Mouse (Mus musculus): Measurements from ENCODE around the gene Capn2. TPM values are rescaled to one million over a fixed set of nuclear protein-coding genes. Genes with fewer than 3 reads are reported as not detected.
A peak's percentile ranks its signal among the peaks of the same experiment; 100 is the strongest.

Capn2 gene
- polyA plus RNA-seq, 1 experiment from 2014 or later = 152 TPM

- Histone ChIP-seq H3K27ac (no peak overlapping the region), H3K9me3 (no peaks in the 10 kb centered on the region), H3K4me1 (peaks cover 17% of the 10 kb centered on the region; the same call in 1 of the 2 replicates), H3K36me3 (peaks cover 16% of the 10 kb centered on the region), H3K9ac (no peak overlapping the region), H3K4me2 (replicated peaks) (no peak overlapping the region), H3K27me3 (no peaks in the 10 kb centered on the region), H3K4me3 (no peak overlapping the region)
- ATAC-seq (ENCODE audit: insufficient number of reproducible peaks, insufficient read depth, low FRiP score, low TSS enrichment) = no peak
- WGBS = 49% methylated on average over 6 of the region's 6 CpGs
Observed at GRCm38 (mm10) chr1:182496685-182497084, 20.7 kb downstream of the Capn2 start.

- H3K27ac ChIP-seq = peak overlapping the region; percentile 8; the same call in 1 of the 2 replicates
- ATAC-seq (ENCODE audit: insufficient number of reproducible peaks, insufficient read depth, low FRiP score, low TSS enrichment) = no peak
Observed at GRCm38 (mm10) chr1:182494285-182495145, 22.9 kb downstream of the Capn2 start.

GRCm38 (mm10) chr1:182491839-182492238 lies 25.6 kb downstream of the Capn2 start:
- H3K9ac ChIP-seq = no peak overlapping the region
- ATAC-seq (ENCODE audit: insufficient number of reproducible peaks, insufficient read depth, low FRiP score, low TSS enrichment) = no peak
- H3K27me3 ChIP-seq = no peaks in the 10 kb centered on the region
- peaks cover 17% of the 10 kb centered on the region; the same call in 1 of the 2 replicates for H3K4me1 ChIP-seq
- 90% methylated on average over 6 of the region's 6 CpGs for WGBS
- H3K27ac ChIP-seq = no peak overlapping the region
- no peak overlapping the region for H3K4me2 ChIP-seq (replicated peaks)
- no peak overlapping the region for H3K4me3 ChIP-seq
- peaks cover 47% of the 10 kb centered on the region for H3K36me3 ChIP-seq
- H3K9me3 ChIP-seq = no peaks in the 10 kb centered on the region

More at GRCm38 (mm10) chr1:182494285-182495145, 22.9 kb downstream of the Capn2 start:
- H3K4me3 ChIP-seq = no peak overlapping the region
- 74% methylated on average over 17 of the region's 17 CpGs for WGBS
- no peak overlapping the region for H3K4me2 ChIP-seq (replicated peaks)
- H3K4me1 ChIP-seq = peaks cover 23% of the 10 kb centered on the region; the same call in 1 of the 2 replicates
- no peak overlapping the region for H3K9ac ChIP-seq
- no peaks in the 10 kb centered on the region for H3K27me3 ChIP-seq
- H3K9me3 ChIP-seq = no peaks in the 10 kb centered on the region
- H3K36me3 ChIP-seq = peaks cover 30% of the 10 kb centered on the region

GRCm38 (mm10) chr1:182490568-182490967 lies 26.8 kb downstream of the Capn2 start:
- Histone ChIP-seq H3K4me1 (peaks cover 9% of the 10 kb centered on the region; the same call in 1 of the 2 replicates), H3K27ac (no peak overlapping the region), H3K4me2 (replicated peaks) (no peak overlapping the region), H3K9me3 (no peaks in the 10 kb centered on the region), H3K9ac (no peak overlapping the region), H3K4me3 (no peak overlapping the region), H3K36me3 (peaks cover 53% of the 10 kb centered on the region), H3K27me3 (no peaks in the 10 kb centered on the region)
- WGBS = 80% methylated on average over 7 of the region's 7 CpGs
- ATAC-seq (ENCODE audit: insufficient number of reproducible peaks, insufficient read depth, low FRiP score, low TSS enrichment) = no peak

- peaks cover 59% of the 10 kb centered on the region for H3K36me3 ChIP-seq
- no peaks in the 10 kb centered on the region for H3K9me3 ChIP-seq
- peaks cover 9% of the 10 kb centered on the region; the same call in 1 of the 2 replicates for H3K4me1 ChIP-seq
- H3K27ac ChIP-seq = no peak overlapping the region
- WGBS = 10% methylated on average over 21 of the region's 21 CpGs
- H3K9ac ChIP-seq = no peak overlapping the region
- peak overlapping the region; percentile 23 for H3K4me3 ChIP-seq
- peak overlapping the region; percentile 50 for H3K4me2 ChIP-seq (replicated peaks)
- H3K27me3 ChIP-seq = no peaks in the 10 kb centered on the region
- peak; percentile 91 for ATAC-seq (ENCODE audit: insufficient number of reproducible peaks, insufficient read depth, low FRiP score, low TSS enrichment)
Observed at GRCm38 (mm10) chr1:182489803-182490452, 27.5 kb downstream of the Capn2 start.

GRCm38 (mm10) chr1:182488503-182488902 lies 28.9 kb downstream of the Capn2 start:
- no peaks in the 10 kb centered on the region for H3K9me3 ChIP-seq
- no peak for ATAC-seq (ENCODE audit: insufficient number of reproducible peaks, insufficient read depth, low FRiP score, low TSS enrichment)

GRCm38 (mm10) chr1:182483910-182484274 lies 33.5 kb downstream of the Capn2 start:
- no peak for ATAC-seq (ENCODE audit: insufficient number of reproducible peaks, insufficient read depth, low FRiP score, low TSS enrichment)
- no peak overlapping the region for H3K27ac ChIP-seq
- no peaks in the 10 kb centered on the region for H3K9me3 ChIP-seq
- H3K4me1 ChIP-seq = no peaks in the 10 kb centered on the region
- H3K36me3 ChIP-seq = peaks cover 95% of the 10 kb centered on the region
- no peak overlapping the region for H3K9ac ChIP-seq
- H3K4me3 ChIP-seq = no peak overlapping the region
- no peak overlapping the region for H3K4me2 ChIP-seq (replicated peaks)
- 85% methylated on average over 12 of the region's 12 CpGs for WGBS
- H3K27me3 ChIP-seq = no peaks in the 10 kb centered on the region

More at GRCm38 (mm10) chr1:182488503-182488902, 28.9 kb downstream of the Capn2 start:
- H3K4me3 ChIP-seq = no peak overlapping the region
- H3K27ac ChIP-seq = no peak overlapping the region
- H3K4me1 ChIP-seq = peaks cover 5% of the 10 kb centered on the region; the same call in 1 of the 2 replicates
- WGBS = 89% methylated on average over 10 of the region's 10 CpGs
- H3K4me2 ChIP-seq (replicated peaks) = no peak overlapping the region
- H3K36me3 ChIP-seq = peaks cover 72% of the 10 kb centered on the region
- no peak overlapping the region for H3K9ac ChIP-seq
- H3K27me3 ChIP-seq = no peaks in the 10 kb centered on the region

GRCm38 (mm10) chr1:182482991-182483909 lies 34.2 kb downstream of the Capn2 start:
- H3K27me3 ChIP-seq = no peaks in the 10 kb centered on the region
- peaks cover 93% of the 10 kb centered on the region for H3K36me3 ChIP-seq
- H3K4me1 ChIP-seq = no peaks in the 10 kb centered on the region
- ATAC-seq (ENCODE audit: insufficient number of reproducible peaks, insufficient read depth, low FRiP score, low TSS enrichment) = no peak
- no peak overlapping the region for H3K4me2 ChIP-seq (replicated peaks)
- no peak overlapping the region for H3K9ac ChIP-seq
- no peak overlapping the region for H3K27ac ChIP-seq
- WGBS = 87% methylated on average over 14 of the region's 14 CpGs
- H3K9me3 ChIP-seq = no peaks in the 10 kb centered on the region
- no peak overlapping the region for H3K4me3 ChIP-seq

- ATAC-seq (ENCODE audit: insufficient number of reproducible peaks, insufficient read depth, low FRiP score, low TSS enrichment) = no peak
- no peak overlapping the region for H3K9ac ChIP-seq
- H3K9me3 ChIP-seq = no peaks in the 10 kb centered on the region
- no peak overlapping the region for H3K4me3 ChIP-seq
- no peaks in the 10 kb centered on the region for H3K4me1 ChIP-seq
- H3K27ac ChIP-seq = no peak overlapping the region
- H3K36me3 ChIP-seq = peaks cover 94% of the 10 kb centered on the region
- no peak overlapping the region for H3K4me2 ChIP-seq (replicated peaks)
- H3K27me3 ChIP-seq = no peaks in the 10 kb centered on the region
- 86% methylated on average over 10 of the region's 10 CpGs for WGBS
Observed at GRCm38 (mm10) chr1:182481646-182482295, 35.6 kb downstream of the Capn2 start.

- Histone ChIP-seq H3K27ac (no peak overlapping the region), H3K4me2 (replicated peaks) (no peak overlapping the region), H3K4me1 (no peaks in the 10 kb centered on the region), H3K36me3 (peaks cover 92% of the 10 kb centered on the region), H3K27me3 (no peaks in the 10 kb centered on the region), H3K4me3 (no peak overlapping the region), H3K9ac (no peak overlapping the region), H3K9me3 (no peaks in the 10 kb centered on the region)
- ATAC-seq (ENCODE audit: insufficient number of reproducible peaks, insufficient read depth, low FRiP score, low TSS enrichment) = no peak
- 90% methylated on average over 7 of the region's 7 CpGs for WGBS
Observed at GRCm38 (mm10) chr1:182481138-182481537, 36.3 kb downstream of the Capn2 start.

GRCm38 (mm10) chr1:182478935-182479334 lies 38.5 kb downstream of the Capn2 start:
- no peaks in the 10 kb centered on the region for H3K27me3 ChIP-seq
- H3K9ac ChIP-seq = no peak overlapping the region
- no peaks in the 10 kb centered on the region for H3K4me1 ChIP-seq
- no peak overlapping the region for H3K4me3 ChIP-seq
- peaks cover 91% of the 10 kb centered on the region for H3K36me3 ChIP-seq
- no peak for ATAC-seq (ENCODE audit: insufficient number of reproducible peaks, insufficient read depth, low FRiP score, low TSS enrichment)
- no peak overlapping the region for H3K4me2 ChIP-seq (replicated peaks)
- WGBS = 85% methylated on average over 4 of the region's 4 CpGs
- no peaks in the 10 kb centered on the region for H3K9me3 ChIP-seq
- no peak overlapping the region for H3K27ac ChIP-seq

Data from embryonic facial prominence, embryonic 12.5 days (tissue).